Mouse (Mus musculus): ENCODE results near the gene Plgrkt. TPM values are rescaled to one million over a fixed set of nuclear protein-coding genes. Genes with fewer than 3 reads are reported as not detected.
"Not testable (repeated sequence)": the region's sequence is repeated elsewhere in the genome, so short reads cannot be mapped to it uniquely, and the experiment has no call there.

Plgrkt gene
- 51.1 and 52.9 TPM in 2 replicates for polyA plus RNA-seq (2015; fragmentation: Nextera tagmentation; extraction: Ambion mirVana)

DNA sequence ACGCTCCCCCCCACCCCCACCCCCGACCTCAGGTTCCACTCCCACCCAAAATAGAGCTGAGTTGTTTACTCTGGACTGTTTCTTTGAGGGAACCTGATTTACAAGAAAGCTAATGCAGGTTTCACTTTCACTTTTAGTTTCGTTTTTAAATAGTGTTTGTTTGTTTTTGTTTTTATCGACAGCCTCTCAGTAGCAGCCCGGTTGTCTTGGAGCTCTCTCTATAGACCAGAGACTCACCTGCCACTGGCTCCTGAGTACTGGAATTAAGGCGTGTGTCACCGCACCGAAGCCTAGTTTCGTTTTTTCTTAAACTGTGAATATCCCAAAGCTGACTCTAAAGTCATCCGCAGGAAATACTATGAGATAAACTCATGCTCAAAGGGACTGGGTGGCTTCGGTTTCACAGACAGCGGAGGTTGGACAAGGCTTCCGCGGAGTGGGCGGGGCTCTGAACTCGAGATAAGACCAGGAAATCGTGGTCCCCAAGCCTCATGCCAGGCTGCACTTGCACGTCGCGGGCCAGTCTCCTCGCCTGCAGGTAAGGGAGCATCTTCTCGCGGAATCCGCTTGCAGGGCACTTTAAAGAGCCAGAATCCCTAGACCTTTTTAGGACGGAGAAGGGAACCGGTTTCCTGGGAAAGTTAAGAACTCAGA lies at the start of gene Plgrkt, which contains the start of gene Cd274:
Gene Plgrkt (minus strand): TSS at position 422 of the 654 bp plus-strand sequence.
Gene Cd274 (plus strand): TSS at position 487 of the 654 bp plus-strand sequence.
- no peaks in the 10 kb centered on the region for H3K36me3 ChIP-seq
- no peak within 1 kb of the TSS for H3K27ac ChIP-seq
- no peaks in the 10 kb centered on the region for H3K9me3 ChIP-seq (replicated peaks)
- H3K4me1 ChIP-seq: peaks cover 9% of the 10 kb centered on the region
- peak within 1 kb of the TSS; percentile 64 for H3K4me3 ChIP-seq (replicated peaks)
- peak within 1 kb of the TSS; percentile 89 for H3K4me2 ChIP-seq
- H3K27me3 ChIP-seq: no peaks in the 10 kb centered on the region
- ATAC-seq (replicated peaks; ENCODE audit: low FRiP score): peak; percentile 78; the same call in 1 of the 2 replicates
- H3K9ac ChIP-seq: peak within 1 kb of the TSS; percentile 24
- 4% methylated on average over 26 of the region's 26 CpGs for WGBS

DNA sequence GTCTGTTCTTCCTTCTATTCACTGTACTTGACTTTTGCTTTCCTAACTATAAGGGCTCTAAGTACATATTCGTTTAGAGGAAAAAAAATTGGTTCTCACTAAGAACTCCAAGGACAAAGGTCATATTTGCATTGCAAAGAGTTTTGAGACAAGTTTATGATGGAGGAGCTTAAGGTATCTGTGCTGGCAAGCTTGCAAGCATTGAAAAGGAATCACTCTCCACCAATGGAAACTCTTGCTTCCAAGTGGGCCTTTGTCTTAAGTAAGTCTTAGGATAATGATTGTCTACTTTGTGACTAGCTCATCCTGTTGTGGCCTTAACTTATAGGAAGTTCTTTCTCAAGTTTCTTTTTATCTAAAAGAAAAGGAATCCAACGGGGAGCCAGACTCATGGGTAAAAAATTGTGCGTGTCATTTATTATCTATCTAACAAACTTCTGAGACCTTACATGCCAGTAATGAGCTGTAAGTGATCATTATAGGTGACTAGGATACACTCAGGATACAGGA lies 49.3 kb upstream of the Plgrkt start:
- Histone ChIP-seq H3K27ac (no peak overlapping the region), H3K9ac (no peak overlapping the region), H3K4me2 (no peak overlapping the region), H3K27me3 (no peaks in the 10 kb centered on the region), H3K4me1 (peaks cover 3% of the 10 kb centered on the region; the same call in 1 of the 2 replicates), H3K9me3 (replicated peaks) (no peaks in the 10 kb centered on the region), H3K4me3 (replicated peaks) (no peak overlapping the region), H3K36me3 (no peaks in the 10 kb centered on the region)
- ATAC-seq (replicated peaks; ENCODE audit: low FRiP score): no peak
- WGBS: 69% methylated on average over 3 of the region's 3 CpGs

DNA sequence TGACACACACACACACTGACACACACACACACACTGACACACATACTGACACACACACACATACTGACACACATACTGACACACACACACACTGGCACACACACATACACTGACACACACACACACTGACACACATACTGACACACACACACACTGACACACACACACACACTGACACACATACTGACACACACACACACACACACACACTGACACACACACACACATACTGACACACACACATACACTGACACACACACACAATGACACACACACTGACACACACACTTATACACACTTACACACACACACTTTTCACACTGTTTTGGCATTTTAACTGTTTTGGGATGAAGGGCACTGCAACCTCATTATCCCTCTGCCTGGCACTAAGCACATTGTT lies 47.7 kb upstream of the Plgrkt start:
- not testable (repeated sequence) for ATAC-seq (replicated peaks; ENCODE audit: low FRiP score); H3K9me3 ChIP-seq (replicated peaks); H3K9ac ChIP-seq; H3K4me1 ChIP-seq; H3K27me3 ChIP-seq; H3K36me3 ChIP-seq; H3K27ac ChIP-seq; H3K4me3 ChIP-seq (replicated peaks); H3K4me2 ChIP-seq

DNA sequence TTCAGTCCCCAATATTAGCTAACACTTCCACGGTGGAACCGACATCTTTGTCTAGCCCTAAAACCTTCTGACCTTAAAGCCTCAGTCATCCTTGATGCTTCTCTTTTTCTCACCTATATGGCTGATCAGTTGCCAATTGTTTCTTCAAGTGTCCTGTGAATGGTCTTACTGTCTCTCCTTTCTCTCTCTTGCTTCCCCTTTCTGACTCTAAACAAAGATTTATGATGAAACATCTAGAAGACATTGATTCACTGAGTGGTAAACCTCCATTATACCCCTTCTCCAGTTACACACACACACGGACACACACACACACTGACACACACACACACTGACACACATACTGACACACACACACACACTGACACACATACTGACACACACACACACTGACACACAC lies 47.3 kb upstream of the Plgrkt start:
- Histone ChIP-seq H3K4me1 (peaks cover 3% of the 10 kb centered on the region; the same call in 1 of the 2 replicates), H3K4me2 (no peak overlapping the region), H3K4me3 (replicated peaks) (no peak overlapping the region), H3K27ac (no peak overlapping the region), H3K9me3 (replicated peaks) (no peaks in the 10 kb centered on the region), H3K27me3 (no peaks in the 10 kb centered on the region), H3K9ac (no peak overlapping the region), H3K36me3 (no peaks in the 10 kb centered on the region)
- WGBS: 74% methylated on average over 3 of the region's 3 CpGs
- no peak for ATAC-seq (replicated peaks; ENCODE audit: low FRiP score)

DNA sequence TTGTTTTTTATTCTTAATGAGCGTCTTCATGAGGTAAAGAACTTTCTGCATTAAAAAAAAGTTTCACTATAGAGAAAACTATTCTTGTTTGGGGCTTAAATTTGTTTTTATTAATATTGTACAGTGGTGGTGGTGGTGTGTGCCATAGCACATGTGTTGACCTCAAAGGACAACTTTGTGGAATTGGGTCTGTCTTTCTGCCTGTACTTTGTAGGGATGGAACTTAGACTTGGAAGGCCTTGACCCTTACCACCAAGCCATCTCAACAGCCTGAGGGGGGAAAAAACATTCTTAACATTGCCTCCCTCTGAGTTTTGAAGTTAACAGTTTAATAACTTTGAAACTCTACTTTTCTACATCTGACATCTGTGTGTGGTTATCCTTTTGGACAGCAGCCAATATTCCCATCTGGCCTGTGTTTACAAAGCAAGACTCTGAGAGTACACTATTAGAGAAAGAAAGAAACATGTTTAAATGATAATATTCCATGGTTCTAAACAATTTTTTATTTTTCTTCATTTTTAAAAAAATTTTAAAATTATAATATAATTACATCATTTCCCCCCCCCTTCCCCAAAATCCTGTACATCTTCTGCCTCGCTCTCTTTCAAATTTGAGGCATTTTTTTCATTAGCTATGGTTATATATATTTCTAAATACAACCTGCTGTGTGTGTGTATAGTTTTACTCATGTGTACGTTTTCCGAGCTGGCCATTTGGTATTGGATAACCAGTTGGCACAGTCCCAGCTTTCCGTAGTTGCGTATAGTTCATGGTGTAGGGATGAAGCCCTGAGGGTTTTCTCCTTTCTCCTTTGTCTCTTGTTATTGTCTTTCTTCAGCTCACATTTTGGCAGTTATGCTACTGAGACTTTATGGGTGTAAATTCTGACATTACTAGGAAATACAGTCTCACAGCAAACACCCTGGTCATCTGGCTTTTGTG lies 45.6 kb upstream of the Plgrkt start:
- Histone ChIP-seq H3K9ac (no peak overlapping the region), H3K27ac (no peak overlapping the region)
- 67% methylated on average over 6 of the region's 6 CpGs for WGBS

DNA sequence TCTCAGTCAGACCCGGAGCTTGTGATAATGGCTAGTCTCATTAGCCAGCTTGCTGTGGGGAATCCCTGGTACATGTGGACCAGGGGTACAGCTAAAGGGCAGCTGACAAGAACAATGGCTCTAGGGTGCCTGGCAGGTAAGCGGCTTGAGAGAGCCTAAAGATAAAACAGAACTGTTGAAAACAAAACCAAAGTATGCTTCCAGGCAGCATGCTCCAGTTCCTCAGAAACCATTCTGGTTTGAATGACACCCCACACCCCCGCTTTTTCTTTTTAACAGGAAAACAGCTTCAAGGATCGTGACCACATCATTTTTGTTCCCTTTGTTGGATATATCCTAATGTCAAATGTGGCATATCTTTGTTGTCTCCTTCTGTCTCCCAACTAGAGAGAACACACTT lies 43.4 kb upstream of the Plgrkt start, which contains the start of gene Pdcd1lg2:
Gene Pdcd1lg2 (plus strand): TSS at position 301 of the 400 bp plus-strand sequence.
- 84% methylated on average over 4 of the region's 4 CpGs for WGBS
- Histone ChIP-seq H3K4me1 (no peaks in the 10 kb centered on the region), H3K27me3 (no peaks in the 10 kb centered on the region), H3K4me2 (no peak within 1 kb of the TSS), H3K27ac (no peak within 1 kb of the TSS), H3K9me3 (replicated peaks) (no peaks in the 10 kb centered on the region), H3K36me3 (no peaks in the 10 kb centered on the region), H3K9ac (no peak within 1 kb of the TSS), H3K4me3 (replicated peaks) (no peak within 1 kb of the TSS)
- no peak for ATAC-seq (replicated peaks; ENCODE audit: low FRiP score)

More for the DNA sequence above, 45.6 kb upstream of the Plgrkt start:
- Histone ChIP-seq H3K4me1 (no peaks in the 10 kb centered on the region), H3K36me3 (no peaks in the 10 kb centered on the region), H3K4me3 (replicated peaks) (no peak overlapping the region), H3K4me2 (no peak overlapping the region), H3K9me3 (replicated peaks) (no peaks in the 10 kb centered on the region), H3K27me3 (no peaks in the 10 kb centered on the region)
- no peak for ATAC-seq (replicated peaks; ENCODE audit: low FRiP score)

DNA sequence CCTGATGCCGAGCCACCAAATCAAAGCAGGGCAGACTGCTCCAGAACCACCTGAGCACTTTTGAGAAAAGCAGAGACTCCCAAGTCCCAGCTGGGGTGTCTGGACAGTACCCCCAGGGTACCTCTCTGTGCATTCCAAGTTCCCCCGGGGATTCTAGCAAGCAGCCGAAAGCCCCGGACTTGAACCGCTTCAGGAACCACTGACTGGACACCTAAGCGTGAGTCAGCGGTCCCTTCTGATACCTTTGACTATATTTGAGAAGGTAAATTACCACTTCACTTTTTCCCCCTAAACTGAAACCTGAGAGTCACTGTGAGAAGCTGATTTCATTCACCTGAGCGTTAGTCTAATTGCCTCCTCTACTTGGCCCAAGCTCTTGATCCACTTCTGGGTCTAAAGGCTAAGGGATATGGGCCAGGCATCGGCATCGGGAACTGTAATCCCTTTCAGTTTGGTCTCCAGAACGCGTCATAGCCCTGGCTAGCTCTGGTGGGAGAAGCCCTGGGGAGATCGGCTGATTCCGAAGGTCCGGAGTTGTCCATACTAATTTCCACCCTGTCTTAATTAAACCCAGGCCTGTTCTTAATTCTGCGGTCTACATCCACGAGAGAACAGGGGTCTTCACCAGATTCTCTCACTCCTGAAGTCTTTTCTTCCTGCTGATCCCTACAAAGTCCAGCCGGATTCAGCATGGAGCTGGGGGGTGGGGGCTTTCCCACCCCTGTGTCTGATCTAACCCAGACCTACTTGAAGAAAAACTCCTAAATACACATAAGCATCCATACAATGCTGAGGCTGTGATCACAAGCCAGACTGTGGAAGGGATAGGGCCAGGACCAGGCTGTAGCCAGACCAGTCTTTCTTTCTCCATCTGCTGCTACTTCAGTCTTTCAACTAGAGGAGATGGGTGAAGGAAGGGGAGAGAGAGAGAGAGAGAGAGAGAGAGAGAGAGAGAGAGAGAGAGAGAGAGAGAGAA lies 39.1 kb upstream of the Plgrkt start:
- no peak overlapping the region for H3K9ac ChIP-seq
- no peaks in the 10 kb centered on the region for H3K27me3 ChIP-seq
- no peak for ATAC-seq (replicated peaks; ENCODE audit: low FRiP score)
- no peaks in the 10 kb centered on the region for H3K36me3 ChIP-seq
- no peaks in the 10 kb centered on the region for H3K4me1 ChIP-seq
- 87% methylated on average over 18 of the region's 18 CpGs for WGBS
- no peak overlapping the region for H3K4me3 ChIP-seq (replicated peaks)
- no peak overlapping the region for H3K4me2 ChIP-seq
- H3K27ac ChIP-seq: no peak overlapping the region
- H3K9me3 ChIP-seq (replicated peaks): no peaks in the 10 kb centered on the region

DNA sequence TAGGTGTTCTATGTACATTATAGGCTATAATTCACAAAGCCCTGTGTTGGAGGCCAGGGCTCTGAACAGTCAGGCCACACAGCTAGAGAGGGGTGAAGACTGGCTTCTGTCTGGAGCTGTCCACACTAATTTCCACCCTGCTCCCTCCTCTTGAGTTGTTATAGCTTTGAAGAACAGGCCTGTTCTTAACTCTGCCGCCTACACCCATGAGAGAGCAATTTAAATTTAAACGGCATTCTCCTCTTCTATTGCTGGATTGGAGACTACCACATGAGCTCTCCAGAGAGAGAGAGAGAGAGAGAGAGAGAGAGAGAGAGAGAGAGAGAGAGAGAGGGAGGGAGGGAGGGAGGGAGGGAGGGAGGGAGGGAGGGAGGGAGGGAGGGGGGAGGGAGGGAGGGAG lies 38.2 kb upstream of the Plgrkt start:
- H3K36me3 ChIP-seq: no peaks in the 10 kb centered on the region
- 56% methylated on average over 2 of the region's 2 CpGs for WGBS
- H3K9ac ChIP-seq: no peak overlapping the region
- no peaks in the 10 kb centered on the region for H3K4me1 ChIP-seq
- no peaks in the 10 kb centered on the region for H3K9me3 ChIP-seq (replicated peaks)
- no peaks in the 10 kb centered on the region for H3K27me3 ChIP-seq
- no peak overlapping the region for H3K27ac ChIP-seq
- H3K4me3 ChIP-seq (replicated peaks): no peak overlapping the region
- H3K4me2 ChIP-seq: no peak overlapping the region
- ATAC-seq (replicated peaks; ENCODE audit: low FRiP score): no peak

DNA sequence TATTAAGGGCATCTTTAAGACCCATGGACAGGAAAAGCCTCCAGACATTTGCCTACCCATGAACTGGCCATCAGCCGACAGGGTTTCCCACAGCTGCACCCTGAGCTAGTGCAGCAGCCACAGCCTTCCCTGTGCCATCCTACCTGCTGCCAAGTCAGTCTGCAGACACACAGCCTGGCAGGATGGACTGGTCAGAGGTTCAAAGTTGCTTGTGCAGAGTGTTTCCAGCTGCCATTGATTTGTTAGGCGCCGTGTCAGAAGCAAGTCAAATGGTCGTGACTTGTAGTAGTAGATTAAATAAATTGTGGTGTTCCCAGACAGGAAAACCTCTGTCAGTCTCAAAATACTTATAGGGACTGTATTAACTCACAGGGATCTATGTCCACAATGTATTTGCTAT lies 36.1 kb upstream of the Plgrkt start:
- Histone ChIP-seq H3K4me3 (replicated peaks) (no peak overlapping the region), H3K36me3 (no peaks in the 10 kb centered on the region), H3K4me2 (no peak overlapping the region), H3K4me1 (no peaks in the 10 kb centered on the region), H3K9ac (no peak overlapping the region), H3K27ac (no peak overlapping the region), H3K9me3 (replicated peaks) (peaks cover 3% of the 10 kb centered on the region; the same call in 1 of the 2 replicates), H3K27me3 (no peaks in the 10 kb centered on the region)
- 81% methylated on average over 4 of the region's 4 CpGs for WGBS
- ATAC-seq (replicated peaks; ENCODE audit: low FRiP score): no peak

DNA sequence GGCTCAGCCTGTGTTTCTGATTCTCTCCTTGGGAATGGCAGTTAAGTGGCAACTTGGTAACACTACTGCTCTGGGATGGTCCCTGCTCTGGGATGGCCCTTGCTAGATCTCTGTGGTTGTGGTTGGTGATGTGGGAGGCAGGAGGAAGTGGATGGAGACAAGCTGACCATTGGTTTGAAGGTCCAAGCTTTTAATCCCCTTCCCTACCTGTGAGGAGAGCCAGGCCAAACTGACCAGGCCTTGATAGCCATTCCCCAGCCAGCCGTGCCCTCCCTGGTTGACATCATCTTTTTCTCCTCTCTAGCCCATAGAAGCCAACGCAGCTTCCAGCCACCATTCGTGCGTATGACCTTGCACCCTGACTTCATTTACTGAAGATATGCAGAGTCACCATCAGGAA lies 35.4 kb upstream of the Plgrkt start:
- 94% methylated on average over 4 of the region's 4 CpGs for WGBS
- no peak overlapping the region for H3K9ac ChIP-seq
- no peak for ATAC-seq (replicated peaks; ENCODE audit: low FRiP score)
- peaks cover 6% of the 10 kb centered on the region; the same call in 1 of the 2 replicates for H3K9me3 ChIP-seq (replicated peaks)
- no peak overlapping the region for H3K27ac ChIP-seq
- H3K4me1 ChIP-seq: no peaks in the 10 kb centered on the region
- no peaks in the 10 kb centered on the region for H3K36me3 ChIP-seq
- H3K4me3 ChIP-seq (replicated peaks): no peak overlapping the region
- H3K27me3 ChIP-seq: no peaks in the 10 kb centered on the region
- H3K4me2 ChIP-seq: no peak overlapping the region

DNA sequence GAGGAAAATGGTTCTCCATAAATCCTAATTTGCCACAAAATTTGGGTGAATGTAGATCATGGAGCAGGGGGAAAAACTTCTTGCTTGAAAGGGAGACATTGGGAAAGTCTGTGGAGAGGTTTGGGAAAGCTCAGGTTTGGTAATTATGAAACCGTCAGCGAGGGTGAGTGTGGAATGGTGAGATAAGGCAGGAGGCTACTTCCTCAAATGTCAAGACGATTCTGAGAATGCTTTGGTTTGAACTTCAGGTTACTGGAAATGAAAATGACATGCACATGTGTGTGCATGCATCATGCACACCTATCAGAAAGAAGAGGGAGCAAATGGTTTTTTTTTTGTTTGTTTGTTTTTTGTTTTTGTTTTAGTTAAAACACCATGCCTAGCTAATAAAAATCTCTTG lies 33.3 kb upstream of the Plgrkt start:
- Histone ChIP-seq H3K27ac (no peak overlapping the region), H3K4me3 (replicated peaks) (no peak overlapping the region), H3K4me1 (no peaks in the 10 kb centered on the region), H3K4me2 (no peak overlapping the region), H3K27me3 (no peaks in the 10 kb centered on the region), H3K9me3 (replicated peaks) (peaks cover 6% of the 10 kb centered on the region; the same call in 1 of the 2 replicates), H3K36me3 (no peaks in the 10 kb centered on the region), H3K9ac (no peak overlapping the region)
- 81% methylated on average over 3 of the region's 3 CpGs for WGBS
- no peak for ATAC-seq (replicated peaks; ENCODE audit: low FRiP score)

All from kidney, embryonic 15.5 days (tissue).